Mouse (Mus musculus) MEL (cell line): Measurements from ENCODE around the gene Tmeff2.

Source experiments
- CHD2 ChIP-seq: IDR thresholded peaks from 2 replicates; pipeline ENCODE4 v1.6.1; 2011; ENCODE audit warnings: low read length, improper control_type of control experiment
- CTCF ChIP-seq, 3 experiments: IDR thresholded peaks in 2 of 3; conservative IDR thresholded peaks in 1 of 3; 2 replicates each; pipeline ENCODE4 v1.5.1; 2011 to 2012; ENCODE audit warnings: low read length in 3 of 3, low read depth in 2 of 3, mild to moderate bottlenecking in 2 of 3, improper control_type of control experiment in 1 of 3, inconsistent platforms in 1 of 3, mixed read lengths in 1 of 3, moderate library complexity in 1 of 3; ENCODE audit not compliant: control insufficient read depth in 1 of 3, insufficient read depth in 1 of 3, poor library complexity in 1 of 3, severe bottlenecking in 1 of 3
- E2F4 ChIP-seq: IDR thresholded peaks from 2 replicates; pipeline ENCODE4 v1.6.1; 2011; ENCODE audit warnings: low read depth, low read length, improper control_type of control experiment, borderline replicate concordance
- ETS1 ChIP-seq: IDR thresholded peaks from 2 replicates; pipeline ENCODE4 v1.6.1; 2012; ENCODE audit warnings: low read depth, mild to moderate bottlenecking, inconsistent platforms, low read length, improper control_type of control experiment, moderate library complexity
- MAX ChIP-seq: IDR thresholded peaks from 2 replicates; pipeline ENCODE4 v1.6.1; 2011; ENCODE audit warnings: low read length, improper control_type of control experiment
- NRF1 ChIP-seq: IDR thresholded peaks from 2 replicates; pipeline ENCODE4 v1.6.1; 2014; ENCODE audit warnings: low read depth, mild to moderate bottlenecking, inconsistent platforms, low read length, improper control_type of control experiment, moderate library complexity; ENCODE audit not compliant: poor library complexity, insufficient read depth, severe bottlenecking
- POLR2AphosphoS2 ChIP-seq: IDR thresholded peaks from 2 replicates; pipeline ENCODE4 v1.6.1; 2011; ENCODE audit warnings: low read length, improper control_type of control experiment
- POLR2AphosphoS5 ChIP-seq: IDR thresholded peaks from 2 replicates; pipeline ENCODE4 v1.6.1; 2012; ENCODE audit warnings: low read depth, borderline replicate concordance, mild to moderate bottlenecking, inconsistent platforms, low read length, moderate library complexity, mixed read lengths
- TCF12 ChIP-seq: IDR thresholded peaks from 2 replicates; pipeline ENCODE4 v1.6.1; 2014; ENCODE audit warnings: low read depth, mild to moderate bottlenecking, inconsistent platforms, low read length, improper control_type of control experiment, moderate library complexity
- ZC3H11A ChIP-seq: IDR thresholded peaks from 2 replicates; pipeline ENCODE4 v1.6.1; 2012; ENCODE audit warnings: low read depth, mild to moderate bottlenecking, inconsistent platforms, low read length, improper control_type of control experiment
- ZKSCAN1 ChIP-seq: IDR thresholded peaks from 2 replicates; pipeline ENCODE4 v1.6.1; 2012; ENCODE audit warnings: low read depth, mild to moderate bottlenecking, inconsistent platforms, low read length, improper control_type of control experiment, moderate library complexity
- ZMIZ1 ChIP-seq: IDR thresholded peaks from 2 replicates; pipeline ENCODE4 v1.6.1; 2012; ENCODE audit warnings: low read depth, mild to moderate bottlenecking, inconsistent platforms, low read length, improper control_type of control experiment, moderate library complexity

DNA sequence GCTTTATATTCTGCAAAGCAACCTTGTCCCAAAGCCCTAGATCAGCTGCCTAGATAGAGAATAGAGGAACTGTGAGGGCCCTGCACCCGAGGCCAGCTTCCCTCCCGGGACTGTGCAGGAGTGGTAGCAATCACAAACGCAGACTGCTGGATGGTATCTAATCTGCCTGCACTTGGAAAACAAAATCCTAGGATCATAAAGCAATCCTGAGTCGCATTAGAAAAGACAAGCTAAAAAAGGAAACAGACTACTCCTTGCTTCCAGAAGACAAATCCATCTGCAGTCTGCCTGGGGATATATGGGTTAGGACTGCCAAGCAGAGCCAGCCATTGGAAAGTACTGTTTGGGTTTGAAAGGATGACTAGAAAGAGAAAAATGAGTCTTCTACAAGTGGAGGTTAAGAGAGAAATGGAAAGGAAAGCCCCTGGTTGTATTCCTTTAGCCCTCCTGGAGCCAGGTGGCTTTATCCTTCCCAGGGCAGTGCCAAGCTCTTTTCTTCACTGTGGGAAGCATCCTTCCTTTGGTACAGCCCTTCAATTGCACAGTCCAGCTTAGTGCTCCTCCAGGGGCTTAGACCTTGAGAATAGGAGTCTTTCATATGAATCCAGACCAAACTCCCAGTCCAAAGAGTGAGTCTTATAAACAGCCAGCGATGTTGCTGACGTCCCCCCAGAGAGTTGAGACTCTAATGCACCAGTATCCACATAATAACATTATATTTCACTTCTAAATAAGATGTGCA lies 291.6 kb downstream of the Tmeff2 start:
- TF ChIP-seq POLR2AphosphoS2, result no peak
- no peak for TF ChIP-seq CTCF (IDR thresholded peaks at IDR 0.05 in 2 of 3, conservative IDR thresholded peaks at IDR 0.05 in 1 of 3; ENCODE audit: control insufficient read depth in 1 of 3, insufficient read depth in 1 of 3, low read depth in 2 of 3, low read length in 3 of 3, poor library complexity in 1 of 3, severe bottlenecking in 1 of 3)
- no peak for TF ChIP-seq MAX
- TF ChIP-seq TCF12, result no peak
- TF ChIP-seq E2F4, result no peak
- TF ChIP-seq ZC3H11A, result no peak
- TF ChIP-seq NRF1, result no peak
- no peak for TF ChIP-seq ZKSCAN1
- no peak for TF ChIP-seq ETS1
- no peak for TF ChIP-seq CHD2
- TF ChIP-seq POLR2AphosphoS5, result no peak
- no peak for TF ChIP-seq ZMIZ1
